Mouse (Mus musculus) G1E (cell line): Measurements from ENCODE around the gene Atp1a1.

Source experiments
- CTCF ChIP-seq: IDR thresholded peaks from 2 replicates; pipeline ENCODE4 v1.5.1; 2012; ENCODE audit warnings: low read depth, low read length, inconsistent platforms, mixed read lengths
- GATA1 ChIP-seq: IDR thresholded peaks from 2 replicates; pipeline ENCODE4 v1.6.1; 2012; ENCODE audit warnings: borderline replicate concordance, low read length, inconsistent platforms, mixed read lengths
- GATA2 ChIP-seq: IDR thresholded peaks from 2 replicates; pipeline ENCODE4 v1.6.1; 2012; ENCODE audit warnings: low read depth, low read length, inconsistent platforms, borderline replicate concordance
- TAL1 ChIP-seq: conservative IDR thresholded peaks from 2 replicates; pipeline ENCODE4 v1.6.1; 2012; ENCODE audit warnings: low read depth, low read length, inconsistent platforms, mixed read lengths

DNA sequence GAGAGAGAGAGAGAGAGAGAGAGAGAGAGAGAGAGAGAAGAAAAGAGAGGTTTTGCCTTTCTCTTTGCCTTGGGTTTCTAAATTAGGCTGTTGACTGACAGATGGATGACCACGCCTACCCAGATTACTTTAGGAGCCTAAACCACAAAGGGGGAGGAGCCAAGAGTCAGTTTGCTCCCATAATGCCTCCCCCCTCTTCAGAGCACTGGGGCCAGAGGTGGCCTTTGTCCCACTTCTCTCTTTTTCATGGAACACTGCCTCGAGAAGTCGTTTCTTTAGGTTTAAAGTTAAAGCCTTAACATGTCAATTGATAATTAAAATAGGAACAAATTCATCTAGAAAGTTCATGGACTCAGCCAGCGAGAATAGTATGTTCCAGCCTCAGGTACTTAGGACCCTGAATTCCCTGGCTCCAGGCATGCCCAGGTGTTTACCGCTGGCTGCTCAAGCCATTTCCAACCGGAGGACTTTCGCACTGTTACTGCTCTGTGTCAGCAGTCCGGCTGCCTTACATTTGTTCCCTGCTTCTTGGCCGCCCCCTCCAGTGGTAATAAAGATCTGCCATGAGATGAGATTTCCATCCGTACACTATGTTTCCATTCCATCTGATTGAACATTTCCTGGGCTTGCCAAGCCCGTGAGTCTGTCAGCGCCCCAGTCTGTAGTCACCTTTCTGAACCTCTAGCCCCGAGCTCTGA lies 43.8 kb upstream of the Atp1a1 start:
- no peak for TF ChIP-seq TAL1
- TF ChIP-seq CTCF, result no peak
- no peak for TF ChIP-seq GATA1
- TF ChIP-seq GATA2, result no peak
